Mouse (Mus musculus): ENCODE data around the gene Nsun2.

The Nsun2 gene

DNA sequence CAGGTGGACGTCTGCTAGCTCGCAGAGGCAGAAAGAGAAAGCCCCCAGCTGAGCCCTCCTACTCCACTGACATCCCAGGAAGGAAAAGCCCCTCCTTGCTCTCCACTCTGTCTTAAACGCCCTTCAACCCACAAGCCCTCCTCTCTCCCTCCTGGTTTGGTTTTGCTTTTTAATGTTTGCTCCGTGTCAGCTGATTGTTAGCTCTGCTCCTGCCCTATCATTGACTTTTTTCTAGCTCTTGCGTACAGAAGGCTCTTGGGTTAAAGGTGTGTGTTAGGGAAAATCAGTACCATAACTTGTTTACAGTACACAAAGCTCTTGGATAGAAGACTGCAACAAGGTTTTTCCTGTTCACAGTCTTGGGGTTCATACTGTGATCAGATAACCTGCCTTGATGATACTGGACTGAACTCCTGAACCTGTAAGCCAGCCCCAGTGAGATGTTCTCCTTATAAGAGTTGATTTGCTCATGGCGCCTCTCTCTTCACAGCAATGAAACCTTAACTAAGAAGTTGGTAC is 104.6 kb downstream of the Nsun2 start:
- no peak for DNase-seq

DNA sequence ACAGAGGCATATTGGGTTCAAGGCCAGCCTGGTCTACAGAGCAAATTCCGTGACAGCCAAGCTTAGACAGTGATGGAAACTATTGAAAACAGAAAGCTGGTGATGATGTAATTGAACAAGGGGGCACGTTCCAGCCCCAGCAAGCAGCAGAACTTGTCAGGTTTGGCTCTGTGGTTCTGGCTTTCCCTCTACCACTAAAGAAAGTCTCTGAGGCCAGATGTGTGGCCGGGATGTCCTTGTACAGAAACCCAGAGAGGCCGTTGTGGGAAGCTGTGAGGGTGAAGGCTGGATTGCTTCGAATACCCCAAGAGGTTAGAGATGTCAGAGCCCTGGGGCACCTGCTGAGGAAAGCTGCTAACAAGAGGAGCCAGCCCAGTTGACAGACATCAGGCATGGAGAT is 105.7 kb downstream of the Nsun2 start:
- DNase-seq, result no peak

- no peak for DNase-seq
Observed at GRCm38 (mm10) chr13:69640126-69640525, 106.6 kb downstream of the Nsun2 start.

DNA sequence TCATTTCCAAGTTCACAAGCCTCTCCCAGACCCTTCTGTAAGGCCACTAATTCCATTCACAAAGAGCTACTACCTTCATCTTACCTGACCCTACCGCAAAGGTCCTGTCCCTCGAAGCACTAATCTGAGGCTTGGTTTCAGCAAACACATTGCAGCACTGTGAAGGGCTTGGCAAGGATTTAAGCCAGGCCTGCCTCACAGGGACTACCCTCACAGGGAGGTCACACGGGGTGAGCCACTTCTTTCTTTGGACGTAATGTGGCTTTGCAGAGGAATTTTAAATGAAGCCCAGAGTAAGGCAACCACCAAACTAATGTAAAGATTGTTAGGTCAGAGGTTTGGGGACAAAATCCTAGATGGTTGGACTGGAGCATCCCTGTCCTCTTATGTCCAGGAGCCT is 107.0 kb downstream of the Nsun2 start:
- no peak for DNase-seq

GRCm38 (mm10) chr13:69641017-69641416 is 107.5 kb downstream of the Nsun2 start:
- no peak for DNase-seq

DNA sequence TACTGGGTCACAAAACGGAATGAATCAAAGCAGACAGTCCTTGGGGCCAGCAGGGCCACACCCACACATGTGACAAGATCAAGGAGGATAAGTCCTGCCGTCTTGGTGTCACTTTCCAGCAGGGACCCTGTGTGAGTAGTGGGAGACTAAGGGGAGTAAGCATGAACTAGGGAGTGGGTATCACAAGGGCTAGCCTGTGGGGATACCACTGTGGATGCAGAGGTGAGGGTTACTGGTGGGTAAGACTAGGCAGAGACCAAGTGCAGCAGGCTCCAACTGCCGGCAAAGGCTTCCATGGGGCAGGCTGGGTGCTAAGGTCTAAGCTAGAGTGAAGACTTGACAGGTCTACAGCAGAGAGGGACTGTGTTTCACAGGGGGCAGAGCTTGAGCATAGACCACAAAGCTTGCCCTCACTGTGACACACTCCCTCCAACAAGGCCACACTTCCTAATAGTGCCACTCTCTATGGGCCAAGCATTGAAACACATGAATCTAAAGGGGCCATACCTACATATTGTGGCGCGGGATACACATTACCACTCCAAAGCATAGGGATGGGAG is 109.2 kb downstream of the Nsun2 start:
- DNase-seq, result no peak

- DNase-seq, result no peak
Observed at GRCm38 (mm10) chr13:69643937-69644336, 110.4 kb downstream of the Nsun2 start.

DNA sequence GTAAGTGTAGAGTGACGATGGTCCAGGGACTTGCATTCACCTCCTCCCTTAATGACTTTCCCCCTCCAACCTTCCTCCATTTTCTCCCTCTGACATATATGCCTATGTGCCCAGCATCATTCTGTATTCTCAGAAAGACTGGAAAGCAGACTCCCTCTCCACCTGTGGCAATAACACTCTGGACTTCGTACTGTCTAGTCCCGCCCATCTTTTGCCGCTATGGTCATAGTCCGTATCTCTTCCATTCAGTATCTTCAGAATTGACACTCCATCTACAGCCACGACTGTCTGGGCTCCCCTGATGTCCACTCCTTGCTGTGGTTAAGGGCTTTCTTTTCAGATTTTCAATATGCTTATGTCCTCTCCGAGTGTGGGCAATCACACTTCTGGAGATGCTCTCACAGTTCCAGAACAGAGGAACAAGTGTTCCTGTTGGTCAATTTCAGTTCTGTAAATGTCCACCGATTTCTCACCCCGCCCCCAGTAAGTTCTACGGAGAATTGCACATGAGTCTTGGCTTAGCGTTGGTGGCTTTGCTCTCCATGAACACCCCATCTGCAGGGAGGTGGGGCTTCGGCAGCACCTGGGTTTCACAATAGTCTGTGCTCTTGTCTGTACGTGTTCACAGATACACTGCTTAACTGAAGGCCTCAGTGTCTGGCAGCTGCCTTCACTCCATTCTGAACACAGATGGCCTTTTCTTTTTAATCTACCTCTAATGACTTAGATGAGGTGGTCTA is 111.1 kb downstream of the Nsun2 start:
- DNase-seq, result no peak

- no peak for DNase-seq
Observed at GRCm38 (mm10) chr13:69645694-69646423, 112.3 kb downstream of the Nsun2 start.

DNA sequence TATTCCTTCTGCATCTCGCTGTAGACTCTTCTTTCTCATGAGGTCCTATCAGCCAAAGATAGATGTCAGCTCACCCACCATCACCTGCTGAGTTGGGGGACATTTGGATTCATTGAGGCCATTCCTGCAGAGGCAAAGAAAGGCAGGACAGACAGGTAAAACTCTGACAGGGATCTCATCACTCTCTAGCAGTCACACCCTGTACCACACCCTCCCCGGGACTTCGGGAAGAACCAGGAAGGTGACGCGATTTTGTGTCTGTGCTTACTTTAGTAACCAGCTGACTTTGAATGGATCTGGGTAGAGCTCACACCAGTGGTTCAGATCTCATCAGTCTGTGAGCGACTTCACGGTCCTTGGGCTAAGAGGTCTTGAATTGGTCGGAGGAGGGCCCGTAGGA is 112.9 kb downstream of the Nsun2 start:
- no peak for DNase-seq

DNA sequence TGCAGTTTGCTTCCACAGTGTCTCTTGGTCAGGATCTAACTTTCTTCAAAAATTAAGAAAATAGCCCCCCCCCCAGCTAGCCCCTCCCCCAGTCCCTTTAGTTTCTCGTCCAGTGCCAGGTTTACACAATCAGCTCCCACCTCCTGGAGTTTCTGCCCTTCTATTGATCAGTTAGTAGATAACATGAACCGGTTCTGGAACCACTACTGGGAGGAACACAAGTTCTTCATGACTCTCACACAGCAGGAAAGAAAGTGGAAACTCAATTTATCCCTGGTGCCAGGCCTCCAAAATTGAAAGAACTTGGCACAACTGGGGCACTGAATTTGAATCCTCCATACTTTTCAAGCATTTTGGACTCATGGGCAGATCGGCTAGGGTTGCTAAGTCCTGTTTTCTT is 121.0 kb downstream of the Nsun2 start:
- no peak for DNase-seq

- no peak for DNase-seq
Observed at GRCm38 (mm10) chr13:69672121-69672520, 138.6 kb downstream of the Nsun2 start.

DNA sequence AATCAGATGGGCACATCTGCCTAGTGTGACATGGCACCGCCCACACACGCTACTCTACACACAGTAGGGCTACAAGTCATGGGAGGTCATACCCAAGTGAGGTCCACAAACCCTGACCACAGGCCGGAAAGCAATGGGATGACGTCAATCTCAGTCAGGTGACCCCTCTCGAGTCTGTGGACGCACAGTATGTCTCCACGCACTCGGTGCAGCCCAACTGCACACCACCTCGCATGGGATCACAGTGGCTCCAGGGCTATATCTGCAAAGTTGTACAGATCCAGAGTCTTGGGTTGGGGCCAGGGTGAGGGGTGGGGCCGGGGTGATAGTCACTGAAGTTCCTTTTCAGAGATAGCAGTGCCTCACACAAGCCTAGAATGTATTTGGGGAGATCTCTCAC is 139.0 kb downstream of the Nsun2 start:
- DNase-seq, result no peak

DNA sequence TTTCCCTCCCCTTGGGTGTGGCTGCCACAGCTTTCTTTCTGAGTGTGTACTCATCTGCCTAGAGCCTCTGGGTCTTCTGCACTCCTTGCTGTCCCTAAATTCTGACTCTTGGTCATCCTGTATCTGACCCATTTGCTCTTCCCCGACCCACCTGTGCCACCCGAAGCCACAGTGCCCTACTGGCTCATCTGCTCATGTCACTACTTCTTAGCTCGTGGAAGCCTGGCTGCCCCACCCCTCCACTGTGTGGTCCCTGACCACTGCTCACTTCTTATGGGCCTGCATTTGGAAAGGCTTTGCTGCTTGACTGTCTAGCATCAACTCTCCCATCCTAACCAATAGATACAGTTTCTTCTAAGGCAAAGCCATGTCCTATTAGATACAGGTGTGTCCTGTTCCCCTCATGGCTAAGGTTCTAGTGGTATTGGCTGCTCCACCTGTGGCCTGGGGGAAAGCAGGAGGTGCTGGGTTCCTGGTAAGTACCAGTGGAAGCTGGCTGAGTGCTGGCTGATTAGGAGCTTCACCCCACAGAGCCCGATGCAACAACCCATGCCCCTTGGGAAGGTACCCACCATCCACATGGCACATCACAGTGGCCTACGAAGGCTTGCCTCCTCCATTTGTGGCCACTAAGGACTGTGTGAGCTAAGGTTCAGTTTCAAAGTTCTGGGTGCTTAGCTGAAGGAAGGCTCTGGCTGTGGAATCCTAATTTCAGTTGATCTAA is 139.8 kb downstream of the Nsun2 start:
- DNase-seq, result no peak

DNA sequence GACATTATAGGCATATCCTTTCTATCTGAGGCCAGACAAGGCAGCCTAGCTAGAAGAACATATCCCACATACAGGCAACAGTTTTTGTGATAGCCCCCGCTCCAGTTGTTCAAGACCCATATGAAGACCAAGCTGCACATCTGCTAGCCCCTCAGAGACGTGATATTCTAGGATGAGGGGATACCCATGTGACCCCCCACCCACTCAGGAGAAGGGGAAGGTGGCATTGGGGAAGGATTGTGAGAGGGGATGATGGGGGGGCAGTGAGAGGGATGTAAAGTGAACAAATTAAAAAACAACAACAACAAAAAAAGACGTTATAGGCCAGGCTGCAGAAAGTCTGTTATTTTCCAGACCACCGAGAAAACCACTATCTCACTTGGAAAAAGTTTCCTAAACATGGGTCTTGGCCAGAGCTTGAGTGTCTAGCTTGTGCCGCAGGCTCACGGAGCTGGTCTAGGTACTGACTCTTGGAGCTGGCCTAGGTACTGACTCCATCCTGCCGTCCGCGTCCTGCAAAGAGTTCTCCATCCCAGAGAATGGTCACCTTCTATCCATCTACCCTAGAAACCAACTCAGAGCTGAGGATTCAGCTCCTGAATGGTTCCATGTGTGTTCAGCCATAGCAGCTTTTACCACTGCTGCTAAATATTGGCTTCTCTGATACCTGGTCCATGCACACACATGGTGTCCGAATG is 140.5 kb downstream of the Nsun2 start:
- DNase-seq, result no peak

Measured in right cerebral cortex, postnatal 4 days (tissue).